Mouse (Mus musculus): Measurements from ENCODE around the gene Mfsd7a. TPM values are rescaled to one million over a fixed set of nuclear protein-coding genes. Genes with fewer than 3 reads are reported as not detected.
A peak's percentile ranks its signal among the peaks of the same experiment; 100 is the strongest.
"Not testable (repeated sequence)": the region's sequence is repeated elsewhere in the genome, so short reads cannot be mapped to it uniquely, and the experiment has no call there.

Gene Mfsd7a
- total RNA-seq (2021): 1.1 TPM in 2 replicates
- long read RNA-seq, partial matches to known transcripts: 0 of 1 reads
- long read RNA-seq, other reads (novel, unspliced or antisense): 0 of 1 reads

GRCm38 (mm10) chr5:108448785-108449668, at the start of gene Mfsd7a:
Gene Mfsd7a (minus strand): TSS chr5:108448891.
- peak; percentile 81 for DNase-seq

GRCm38 (mm10) chr5:108486148-108486547, 37.5 kb upstream of the Mfsd7a start:
- DNase-seq: not testable (repeated sequence)

- DNase-seq: no peak
Observed at GRCm38 (mm10) chr5:108485239-108485638, 36.5 kb upstream of the Mfsd7a start.

- DNase-seq: no peak
Observed at GRCm38 (mm10) chr5:108483006-108483405, 34.3 kb upstream of the Mfsd7a start.

GRCm38 (mm10) chr5:108475977-108476376, 27.3 kb upstream of the Mfsd7a start:
- DNase-seq: no peak

GRCm38 (mm10) chr5:108473737-108474136, 25.0 kb upstream of the Mfsd7a start:
- DNase-seq: no peak

- no peak for DNase-seq
Observed at GRCm38 (mm10) chr5:108469617-108470016, 20.9 kb upstream of the Mfsd7a start.

- DNase-seq: no peak
Observed at GRCm38 (mm10) chr5:108466647-108467046, 18.0 kb upstream of the Mfsd7a start.

- DNase-seq: no peak
Observed at GRCm38 (mm10) chr5:108465131-108465891, 16.6 kb upstream of the Mfsd7a start.

GRCm38 (mm10) chr5:108462446-108462845, 13.8 kb upstream of the Mfsd7a start:
- no peak for DNase-seq

- peak; percentile 98 for DNase-seq
Observed at GRCm38 (mm10) chr5:108461082-108462065, 12.7 kb upstream of the Mfsd7a start, which contains the start of gene Pcgf3. Gene Pcgf3 (plus strand): TSS chr5:108461232.

- DNase-seq: no peak
Observed at GRCm38 (mm10) chr5:108460461-108460860, 11.8 kb upstream of the Mfsd7a start.

GRCm38 (mm10) chr5:108458706-108459105, 10.0 kb upstream of the Mfsd7a start:
- no peak for DNase-seq

- DNase-seq: no peak
Observed at GRCm38 (mm10) chr5:108454094-108454493, 5.4 kb upstream of the Mfsd7a start.

- no peak for DNase-seq
Observed at GRCm38 (mm10) chr5:108452422-108452821, 3.7 kb upstream of the Mfsd7a start.

- DNase-seq: no peak
Observed at GRCm38 (mm10) chr5:108451611-108452010, 2.9 kb upstream of the Mfsd7a start.

- DNase-seq: no peak
Observed at GRCm38 (mm10) chr5:108450837-108451540, 2.3 kb upstream of the Mfsd7a start.

GRCm38 (mm10) chr5:108447857-108448256, 834 bp downstream of the Mfsd7a start:
- no peak for DNase-seq

- DNase-seq: no peak
Observed at GRCm38 (mm10) chr5:108446973-108447372, 1.7 kb downstream of the Mfsd7a start.

GRCm38 (mm10) chr5:108436101-108436500, 12.6 kb downstream of the Mfsd7a start:
- DNase-seq: no peak
